Mouse (Mus musculus): ENCODE results near the gene Pramef25.
"Not testable (repeated sequence)": the region's sequence is repeated elsewhere in the genome, so short reads cannot be mapped to it uniquely, and the experiment has no call there.

GRCm38 (mm10) chr4:143966850-143967249 is 16.0 kb upstream of the Pramef25 start, which contains the start of gene Gm13101:
- not testable (repeated sequence) for TF ChIP-seq MYOG (IDR thresholded peaks at IDR 0.05; ENCODE audit: control insufficient read depth in 1 of 3, insufficient read depth in 1 of 3, insufficient read length in 2 of 3, low read depth in 2 of 3); USF1 (IDR thresholded peaks at IDR 0.05; ENCODE audit: low read depth); POLR2A (IDR thresholded peaks at IDR 0.05; ENCODE audit: insufficient read length, low read depth); SRF (IDR thresholded peaks at IDR 0.05; ENCODE audit: control insufficient read depth, insufficient read length, low read depth); POLR2AphosphoS2 (IDR thresholded peaks at IDR 0.05; ENCODE audit: insufficient read length, low read depth); E2F4 (IDR thresholded peaks at IDR 0.05; ENCODE audit: insufficient read depth)

Data from myocyte (in vitro differentiated cells).